Mouse (Mus musculus) megakaryocyte, embryonic 14.5 days (primary cell): ENCODE results near the gene Gp1ba. TPM values are rescaled to one million over a fixed set of nuclear protein-coding genes. Genes with fewer than 3 reads are reported as not detected.

ENCODE experiments used
- H3K27me3 ChIP-seq: replicated peaks from 2 replicates; pipeline ENCODE3; 2012; ENCODE audit warnings: inconsistent platforms
- H3K36me3 ChIP-seq: replicated peaks from 2 replicates; pipeline ENCODE3; 2012; ENCODE audit warnings: low read length, inconsistent platforms, mixed read lengths
- H3K4me1 ChIP-seq: 2 replicates; pipeline ENCODE4 v1.6.1; 2012; ENCODE audit warnings: inconsistent platforms
- H3K4me3 ChIP-seq: replicated peaks from 2 replicates; pipeline ENCODE3; 2012; ENCODE audit warnings: moderate library complexity, mild to moderate bottlenecking, inconsistent platforms
- H3K9me3 ChIP-seq: 2 replicates; pipeline ENCODE4 v1.6.1; 2012; ENCODE audit warnings: inconsistent platforms
- FLI1 ChIP-seq: IDR thresholded peaks from 2 replicates; pipeline ENCODE4 v1.6.1; 2012; ENCODE audit warnings: low read length, inconsistent platforms, mixed read lengths
- GATA1 ChIP-seq: IDR thresholded peaks from 3 replicates; pipeline ENCODE4 v1.6.1; 2012; ENCODE audit warnings: mixed read lengths, low read length, inconsistent platforms, borderline replicate concordance
- polyA plus RNA-seq: library from polyadenylated mRNA; stranded (reverse); fragments of >175 nt; gene quantifications from 2 replicates; pipeline ENCODE4 v1.2.3, GENCODE M21; 2012; ENCODE audit warnings: low replicate concordance; ENCODE audit not compliant: insufficient read depth

The Gp1ba gene
- polyA plus RNA-seq, 1 experiment, result 898 TPM

DNA sequence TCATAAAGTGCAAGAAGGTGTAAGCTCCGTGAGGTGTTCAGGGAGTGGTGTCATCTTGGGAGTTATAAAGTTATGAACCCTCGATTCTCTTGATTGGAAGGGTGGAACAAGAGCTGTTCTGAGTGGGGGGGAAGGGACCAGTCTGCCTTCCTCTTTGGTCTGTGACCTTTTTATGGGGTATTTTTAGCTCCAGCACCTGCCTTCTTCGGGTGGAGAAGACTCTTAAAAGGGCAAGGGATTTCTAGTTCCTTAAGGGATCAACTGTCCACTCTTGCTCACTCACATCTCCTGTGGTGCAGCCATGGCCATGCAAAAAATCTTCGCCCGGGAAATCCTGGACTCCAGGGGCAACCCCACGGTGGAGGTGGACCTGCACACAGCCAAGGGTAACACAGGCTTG lies 18.7 kb downstream of the Gp1ba start:
- no peaks in the 10 kb centered on the region for H3K9me3 ChIP-seq
- no peak for TF ChIP-seq GATA1
- no peak for TF ChIP-seq FLI1
- H3K4me3 ChIP-seq, result peak overlapping the region; percentile 14
- H3K27me3 ChIP-seq, result no peaks in the 10 kb centered on the region
- peaks cover 65% of the 10 kb centered on the region for H3K4me1 ChIP-seq
- H3K36me3 ChIP-seq, result peaks cover 46% of the 10 kb centered on the region

- Histone ChIP-seq H3K9me3 (no peaks in the 10 kb centered on the region), H3K4me3 (peak overlapping the region; percentile 14), H3K27me3 (no peaks in the 10 kb centered on the region), H3K36me3 (peaks cover 46% of the 10 kb centered on the region), H3K4me1 (peaks cover 67% of the 10 kb centered on the region)
- TF ChIP-seq FLI1, result no peak
- no peak for TF ChIP-seq GATA1
Measured at GRCm38 (mm10) chr11:70657991-70658390, 19.1 kb downstream of the Gp1ba start.

GRCm38 (mm10) chr11:70658521-70658920 lies 19.6 kb downstream of the Gp1ba start:
- Histone ChIP-seq H3K36me3 (peaks cover 48% of the 10 kb centered on the region), H3K4me3 (no peak overlapping the region), H3K9me3 (no peaks in the 10 kb centered on the region), H3K4me1 (peaks cover 69% of the 10 kb centered on the region), H3K27me3 (no peaks in the 10 kb centered on the region)
- TF ChIP-seq FLI1 (no peak), GATA1 (no peak)

- Histone ChIP-seq H3K4me1 (peaks cover 69% of the 10 kb centered on the region), H3K9me3 (no peaks in the 10 kb centered on the region), H3K27me3 (no peaks in the 10 kb centered on the region), H3K36me3 (peaks cover 50% of the 10 kb centered on the region), H3K4me3 (peak overlapping the region; percentile 28)
- no peak for TF ChIP-seq GATA1
- no peak for TF ChIP-seq FLI1
Measured at GRCm38 (mm10) chr11:70658942-70659341, 20.0 kb downstream of the Gp1ba start.

DNA sequence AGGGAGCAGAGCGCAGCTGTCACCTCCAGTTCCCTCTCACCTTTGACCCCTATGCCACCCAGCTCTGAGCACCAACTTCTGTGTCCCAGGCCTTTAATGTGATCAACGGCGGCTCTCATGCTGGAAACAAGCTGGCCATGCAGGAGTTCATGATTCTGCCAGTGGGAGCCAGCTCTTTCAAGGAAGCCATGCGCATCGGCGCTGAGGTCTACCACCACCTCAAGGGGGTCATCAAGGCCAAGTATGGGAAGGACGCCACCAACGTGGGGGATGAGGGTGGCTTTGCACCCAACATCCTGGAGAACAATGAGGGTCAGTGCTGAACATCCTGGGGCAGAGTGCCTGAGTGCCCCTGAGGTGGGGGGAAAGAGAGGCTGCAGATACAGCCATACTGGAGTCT lies 21.6 kb downstream of the Gp1ba start:
- no peaks in the 10 kb centered on the region for H3K27me3 ChIP-seq
- H3K36me3 ChIP-seq, result peaks cover 66% of the 10 kb centered on the region
- no peak for TF ChIP-seq GATA1
- TF ChIP-seq FLI1, result no peak
- no peaks in the 10 kb centered on the region for H3K9me3 ChIP-seq
- H3K4me3 ChIP-seq, result no peak overlapping the region
- H3K4me1 ChIP-seq, result peaks cover 80% of the 10 kb centered on the region

- Histone ChIP-seq H3K9me3 (no peaks in the 10 kb centered on the region), H3K4me1 (peaks cover 77% of the 10 kb centered on the region), H3K27me3 (no peaks in the 10 kb centered on the region), H3K4me3 (no peak overlapping the region), H3K36me3 (peaks cover 87% of the 10 kb centered on the region)
- TF ChIP-seq GATA1 (no peak), FLI1 (no peak)
Measured at GRCm38 (mm10) chr11:70663101-70663500, 24.2 kb downstream of the Gp1ba start.

DNA sequence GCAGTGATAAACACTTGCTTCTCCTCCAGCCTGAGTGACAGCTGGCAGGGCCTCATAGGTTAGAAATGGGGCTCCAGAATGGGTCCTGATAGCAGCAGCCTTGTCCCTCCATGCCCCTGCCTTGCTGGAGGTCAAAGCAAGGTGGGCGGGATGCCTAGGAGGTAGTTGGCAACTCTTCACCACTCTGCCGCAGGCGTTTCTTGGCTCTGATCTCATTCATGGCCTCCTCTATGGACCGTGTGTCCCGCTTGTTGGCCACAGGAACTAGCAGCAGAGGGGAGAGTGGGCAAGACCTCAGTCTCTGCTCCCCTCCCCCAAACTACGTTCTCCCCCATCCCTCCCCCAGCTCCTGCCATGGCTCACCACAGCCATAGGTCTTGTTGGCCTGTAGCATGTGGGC lies 25.0 kb downstream of the Gp1ba start:
- TF ChIP-seq FLI1, result no peak
- Histone ChIP-seq H3K27me3 (no peaks in the 10 kb centered on the region), H3K4me3 (no peak overlapping the region), H3K4me1 (peaks cover 73% of the 10 kb centered on the region), H3K36me3 (peaks cover 85% of the 10 kb centered on the region), H3K9me3 (no peaks in the 10 kb centered on the region)

DNA sequence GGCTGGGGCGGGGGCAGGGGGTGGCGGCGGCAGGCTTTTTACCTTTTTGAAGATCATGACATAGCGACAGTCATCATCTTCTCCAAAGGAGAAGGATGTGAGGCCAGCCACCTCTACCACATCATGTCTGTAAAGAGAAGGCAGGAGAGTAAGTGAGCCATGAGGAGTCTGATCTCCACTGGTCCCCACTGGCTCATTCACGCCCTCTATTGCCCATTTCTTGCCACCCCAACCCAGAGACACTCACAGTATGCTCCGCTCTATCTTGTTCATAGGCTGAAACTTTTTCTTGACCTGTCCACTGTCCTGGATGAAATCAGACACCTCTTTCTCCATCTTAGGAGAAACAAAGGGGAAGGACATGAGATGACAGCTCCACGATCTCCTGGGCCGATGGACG lies 25.8 kb downstream of the Gp1ba start:
- no peak overlapping the region for H3K4me3 ChIP-seq
- H3K4me1 ChIP-seq, result peaks cover 69% of the 10 kb centered on the region
- no peaks in the 10 kb centered on the region for H3K9me3 ChIP-seq
- TF ChIP-seq GATA1 (no peak), FLI1 (no peak)
- H3K27me3 ChIP-seq, result no peaks in the 10 kb centered on the region
- H3K36me3 ChIP-seq, result peaks cover 78% of the 10 kb centered on the region

DNA sequence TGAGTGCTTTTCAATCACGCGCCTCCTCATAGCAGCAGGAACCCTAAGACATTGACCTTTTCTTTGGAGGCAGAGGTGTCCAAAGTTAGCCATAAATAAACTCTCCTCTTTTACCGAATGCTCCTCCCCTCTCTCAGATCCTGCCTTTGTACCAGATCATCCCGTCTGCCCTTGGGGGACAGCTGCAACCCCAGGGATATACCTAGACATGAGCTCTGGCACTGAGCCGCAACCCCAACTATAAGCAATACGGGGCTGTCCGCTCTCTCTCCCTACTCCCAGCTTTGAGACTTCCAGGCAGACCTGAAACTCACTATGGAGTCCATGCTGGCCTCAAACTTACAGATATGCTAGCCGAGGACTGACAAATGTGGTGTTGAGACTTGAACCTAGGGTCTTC lies 27.8 kb downstream of the Gp1ba start:
- Histone ChIP-seq H3K36me3 (peaks cover 77% of the 10 kb centered on the region), H3K4me1 (peaks cover 74% of the 10 kb centered on the region), H3K9me3 (no peaks in the 10 kb centered on the region), H3K27me3 (no peaks in the 10 kb centered on the region), H3K4me3 (peak overlapping the region; percentile 5)
- TF ChIP-seq FLI1 (no peak), GATA1 (no peak)

DNA sequence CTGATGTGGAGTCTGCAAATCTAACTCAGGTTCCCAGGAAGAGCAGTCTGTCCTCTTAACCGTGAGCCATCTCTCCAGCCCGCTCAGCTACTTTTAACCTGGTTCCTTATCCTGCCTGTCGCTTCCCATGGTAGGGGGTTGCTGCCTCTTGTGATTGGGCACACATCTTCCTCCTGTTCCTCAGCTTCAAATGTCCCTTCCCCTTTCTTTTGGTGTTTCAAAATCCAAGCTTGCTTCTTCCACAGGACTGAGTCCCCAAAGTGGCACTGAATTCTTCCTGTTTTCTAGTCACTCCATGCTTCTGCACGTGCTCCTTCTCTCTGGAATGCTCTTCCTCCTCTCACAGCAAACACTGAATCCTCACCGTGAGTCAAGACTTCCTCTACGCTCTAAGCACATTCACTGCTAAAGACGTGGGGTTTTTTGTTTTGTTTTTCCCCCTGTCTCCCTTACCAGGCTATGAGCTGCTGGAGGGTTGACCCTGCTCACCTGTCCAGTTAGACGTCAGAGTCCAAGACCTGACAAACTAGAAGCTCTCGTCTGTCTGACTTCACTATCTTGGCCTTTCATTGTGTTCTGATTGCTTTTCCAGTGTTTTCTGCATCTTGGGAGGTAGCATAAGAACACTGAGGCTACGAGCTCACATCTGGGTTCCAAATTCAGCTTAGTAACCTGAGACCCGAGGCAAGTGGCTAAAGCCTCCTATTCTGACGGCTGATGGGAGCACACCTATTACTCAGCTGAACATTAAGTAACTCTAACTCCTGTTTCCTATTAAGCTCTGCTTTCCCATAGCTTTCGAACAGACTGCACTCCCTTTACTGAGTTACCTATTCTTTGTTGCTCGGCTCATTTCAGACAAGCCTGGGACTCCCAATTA lies 28.6 kb downstream of the Gp1ba start:
- H3K4me3 ChIP-seq, result peak overlapping the region; percentile 97
- H3K4me1 ChIP-seq, result peaks cover 78% of the 10 kb centered on the region
- no peaks in the 10 kb centered on the region for H3K9me3 ChIP-seq
- H3K27me3 ChIP-seq, result no peaks in the 10 kb centered on the region
- peaks cover 77% of the 10 kb centered on the region for H3K36me3 ChIP-seq
- no peak for TF ChIP-seq GATA1
- TF ChIP-seq FLI1, result no peak

DNA sequence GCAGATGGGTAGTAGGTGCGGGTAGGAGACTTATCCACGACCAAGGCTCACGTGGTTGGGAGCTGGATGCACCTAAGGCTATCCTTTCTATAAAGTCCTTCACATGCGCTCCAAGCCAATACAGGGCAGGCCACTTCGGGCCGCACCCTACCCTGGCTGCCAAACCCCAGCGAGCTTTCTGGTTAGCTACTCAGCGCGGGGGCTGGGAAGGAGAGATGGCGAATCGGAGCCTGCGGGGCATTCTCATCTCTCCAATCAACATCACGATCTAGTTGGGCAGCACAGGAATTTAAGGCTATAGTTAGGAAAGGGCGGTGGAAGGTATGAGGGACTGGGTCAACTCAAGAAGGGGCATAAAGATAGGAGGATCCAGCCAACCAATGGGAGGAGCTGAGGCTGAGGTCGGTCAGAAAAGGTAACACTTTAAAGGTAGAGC lies 29.4 kb downstream of the Gp1ba start:
- peak overlapping the region; percentile 97 for H3K4me3 ChIP-seq
- no peak for TF ChIP-seq GATA1
- no peak for TF ChIP-seq FLI1
- no peaks in the 10 kb centered on the region for H3K27me3 ChIP-seq
- no peaks in the 10 kb centered on the region for H3K9me3 ChIP-seq
- peaks cover 73% of the 10 kb centered on the region for H3K36me3 ChIP-seq
- peaks cover 70% of the 10 kb centered on the region for H3K4me1 ChIP-seq
